Mouse (Mus musculus): ENCODE measurements around the gene Gm17651.

Gm17651 gene

DNA sequence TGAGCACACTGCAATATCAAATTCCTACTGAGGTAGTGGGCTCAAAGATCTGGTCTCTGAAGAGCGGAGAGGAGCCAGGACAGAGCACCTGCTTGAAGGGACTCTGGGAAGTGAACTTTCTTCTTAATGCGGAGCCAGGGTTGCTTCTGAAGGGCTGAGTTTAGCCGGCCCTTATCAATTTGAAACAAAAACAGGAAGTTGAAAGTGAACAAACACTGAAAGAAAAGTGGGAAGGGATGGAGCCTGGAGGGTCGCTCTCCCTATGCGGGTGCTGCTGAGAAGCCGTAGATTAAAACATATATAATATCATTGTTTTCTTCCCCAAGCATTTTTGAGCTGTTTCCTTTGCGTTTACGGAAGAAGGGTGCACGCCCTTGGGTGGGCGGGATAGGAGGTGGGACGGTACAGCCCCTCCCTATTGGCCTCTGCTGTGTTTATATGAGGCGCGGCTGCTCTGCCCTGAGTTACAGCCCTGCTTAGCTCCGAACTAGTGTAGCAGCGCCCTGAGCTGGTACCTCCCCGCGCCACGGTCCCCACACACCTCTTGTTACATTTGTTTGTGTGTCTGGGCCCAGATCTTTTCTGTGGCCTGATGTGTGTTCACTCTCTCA, 46.0 kb downstream of the Gm17651 start, which contains the start of gene Fmo5:
Fmo5 (plus strand) TSS at position 414 of the 611 bp plus-strand sequence.
- DNase-seq (ENCODE audit: low read depth) = peak; percentile 24

DNA sequence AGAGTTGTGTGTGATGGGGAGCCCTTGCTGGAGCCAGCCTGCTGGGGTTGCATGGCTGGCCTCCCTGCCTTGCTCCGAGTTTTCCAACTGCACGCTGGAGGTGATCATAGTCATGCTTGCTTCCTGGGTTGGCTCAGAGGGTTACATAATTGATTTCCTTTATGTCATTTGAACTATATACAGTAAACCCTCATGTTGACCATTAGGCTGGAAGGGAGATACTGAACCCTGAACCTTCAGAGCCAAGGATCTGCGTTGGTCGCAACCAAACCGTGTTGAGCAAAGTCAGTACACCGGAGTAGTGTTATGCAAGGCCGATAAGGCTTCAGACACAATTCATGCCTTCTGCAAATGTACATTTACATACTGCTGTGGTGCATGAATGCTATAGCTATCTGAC, 46.6 kb downstream of the Gm17651 start:
- no peak for DNase-seq (ENCODE audit: low read depth)

DNA sequence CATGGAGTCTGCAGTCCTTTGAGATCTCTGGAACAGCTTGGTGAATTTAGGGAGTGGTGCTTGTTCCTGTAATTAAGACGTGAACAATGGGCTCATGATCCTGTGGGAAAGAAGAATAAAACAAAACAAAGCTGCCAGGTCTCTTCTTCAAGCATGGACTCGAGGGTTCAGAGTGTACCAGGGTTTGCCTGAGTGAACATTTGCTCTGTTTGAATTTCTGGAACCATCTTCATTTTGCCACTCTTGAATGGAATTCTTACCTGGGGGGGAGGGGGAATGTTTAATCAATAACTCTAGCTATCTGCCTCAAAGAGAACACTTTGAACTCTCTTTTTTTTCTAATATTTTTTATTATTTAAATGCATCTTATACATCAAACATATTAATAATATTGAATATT, 49.9 kb downstream of the Gm17651 start:
- no peak for DNase-seq (ENCODE audit: low read depth)

Data from c-Kit-positive CD71-negative TER-119-negative erythroid progenitor cells, embryonic 14.5 days (primary cell).